Mouse (Mus musculus): ENCODE measurements around the gene Il1rapl2. TPM values are rescaled to one million over a fixed set of nuclear protein-coding genes. Genes with fewer than 3 reads are reported as not detected.

Gene Il1rapl2
- polyA plus RNA-seq, 1 experiment from 2014 or later, result 0.08 TPM

- Histone ChIP-seq H3K36me3 (ENCODE audit: control insufficient read depth, insufficient read depth, low read length) (no peaks in the 10 kb centered on the region), H3K4me1 (ENCODE audit: control insufficient read depth, insufficient read depth, low read length) (no peaks in the 10 kb centered on the region)
Measured at GRCm38 (mm10) chrX:138478488-138478887, 908.1 kb downstream of the Il1rapl2 start.

GRCm38 (mm10) chrX:138500510-138500909 lies 930.1 kb downstream of the Il1rapl2 start:
- Histone ChIP-seq H3K4me1 (ENCODE audit: control insufficient read depth, insufficient read depth, low read length) (no peaks in the 10 kb centered on the region), H3K4me3 (ENCODE audit: low read depth, low read length) (no peak overlapping the region), H3K9me3 (ENCODE audit: control insufficient read depth, low read length) (no peaks in the 10 kb centered on the region), H3K9ac (ENCODE audit: low read length) (no peak overlapping the region), H3K27me3 (ENCODE audit: control insufficient read depth, insufficient read depth, low read length) (no peaks in the 10 kb centered on the region), H3K4me2 (no peak overlapping the region), H3K36me3 (ENCODE audit: control insufficient read depth, insufficient read depth, low read length) (no peaks in the 10 kb centered on the region), H3K27ac (ENCODE audit: low read depth, low read length) (no peak overlapping the region)
- WGBS, result 100% methylated on average over 1 of the region's 1 CpGs
- no peak for DNase-seq (ENCODE audit: low spot score, missing footprints)
- ATAC-seq (ENCODE audit: low FRiP score), result no peak

More at GRCm38 (mm10) chrX:138478488-138478887, 908.1 kb downstream of the Il1rapl2 start:
- Histone ChIP-seq H3K4me2 (no peak overlapping the region), H3K27me3 (ENCODE audit: control insufficient read depth, insufficient read depth, low read length) (no peaks in the 10 kb centered on the region), H3K4me3 (ENCODE audit: low read depth, low read length) (no peak overlapping the region), H3K9ac (ENCODE audit: low read length) (no peak overlapping the region), H3K27ac (ENCODE audit: low read depth, low read length) (no peak overlapping the region), H3K9me3 (ENCODE audit: control insufficient read depth, low read length) (no peaks in the 10 kb centered on the region)
- ATAC-seq (ENCODE audit: low FRiP score) (no peak), DNase-seq (ENCODE audit: low spot score, missing footprints) (no peak)
- WGBS, result 78% methylated on average over 3 of the region's 3 CpGs

- DNase-seq (ENCODE audit: low spot score, missing footprints) (no peak), ATAC-seq (ENCODE audit: low FRiP score) (no peak)
- H3K4me3 ChIP-seq (ENCODE audit: low read depth, low read length), result no peak overlapping the region
- no peak overlapping the region for H3K9ac ChIP-seq (ENCODE audit: low read length)
- no peak overlapping the region for H3K4me2 ChIP-seq
- H3K27ac ChIP-seq (ENCODE audit: low read depth, low read length), result no peak overlapping the region
- H3K27me3 ChIP-seq (ENCODE audit: control insufficient read depth, insufficient read depth, low read length), result no peaks in the 10 kb centered on the region
- no peaks in the 10 kb centered on the region for H3K36me3 ChIP-seq (ENCODE audit: control insufficient read depth, insufficient read depth, low read length)
- H3K9me3 ChIP-seq (ENCODE audit: control insufficient read depth, low read length), result no peaks in the 10 kb centered on the region
- WGBS, result 70% methylated on average over 3 of the region's 3 CpGs
- no peaks in the 10 kb centered on the region for H3K4me1 ChIP-seq (ENCODE audit: control insufficient read depth, insufficient read depth, low read length)
Measured at GRCm38 (mm10) chrX:138505049-138505448, 934.6 kb downstream of the Il1rapl2 start.

GRCm38 (mm10) chrX:138620106-138620505 lies 1049.7 kb downstream of the Il1rapl2 start:
- Histone ChIP-seq H3K27me3 (ENCODE audit: control insufficient read depth, insufficient read depth, low read length) (no peaks in the 10 kb centered on the region), H3K9ac (ENCODE audit: low read length) (no peak overlapping the region), H3K9me3 (ENCODE audit: control insufficient read depth, low read length) (no peaks in the 10 kb centered on the region), H3K4me2 (no peak overlapping the region), H3K4me1 (ENCODE audit: control insufficient read depth, insufficient read depth, low read length) (no peaks in the 10 kb centered on the region), H3K4me3 (ENCODE audit: low read depth, low read length) (no peak overlapping the region), H3K27ac (ENCODE audit: low read depth, low read length) (no peak overlapping the region), H3K36me3 (ENCODE audit: control insufficient read depth, insufficient read depth, low read length) (no peaks in the 10 kb centered on the region)
- WGBS, result 68% methylated on average over 3 of the region's 3 CpGs
- DNase-seq (ENCODE audit: low spot score, missing footprints) (no peak), ATAC-seq (ENCODE audit: low FRiP score) (no peak)

- Histone ChIP-seq H3K4me3 (ENCODE audit: low read depth, low read length) (no peak overlapping the region), H3K4me1 (ENCODE audit: control insufficient read depth, insufficient read depth, low read length) (no peaks in the 10 kb centered on the region), H3K9ac (ENCODE audit: low read length) (no peak overlapping the region), H3K27me3 (ENCODE audit: control insufficient read depth, insufficient read depth, low read length) (no peaks in the 10 kb centered on the region), H3K9me3 (ENCODE audit: control insufficient read depth, low read length) (no peaks in the 10 kb centered on the region), H3K4me2 (no peak overlapping the region), H3K27ac (ENCODE audit: low read depth, low read length) (no peak overlapping the region), H3K36me3 (ENCODE audit: control insufficient read depth, insufficient read depth, low read length) (no peaks in the 10 kb centered on the region)
- ATAC-seq (ENCODE audit: low FRiP score) (no peak), DNase-seq (ENCODE audit: low spot score, missing footprints) (no peak)
Measured at GRCm38 (mm10) chrX:138625311-138625710, 1054.9 kb downstream of the Il1rapl2 start.

GRCm38 (mm10) chrX:138722372-138722771 lies 1152.0 kb downstream of the Il1rapl2 start:
- H3K27me3 ChIP-seq (ENCODE audit: control insufficient read depth, insufficient read depth, low read length), result peaks cover 2% of the 10 kb centered on the region
- H3K4me1 ChIP-seq (ENCODE audit: control insufficient read depth, insufficient read depth, low read length), result no peaks in the 10 kb centered on the region
- H3K9ac ChIP-seq (ENCODE audit: low read length), result no peak overlapping the region
- ATAC-seq (ENCODE audit: low FRiP score) (no peak), DNase-seq (ENCODE audit: low spot score, missing footprints) (no peak)
- H3K36me3 ChIP-seq (ENCODE audit: control insufficient read depth, insufficient read depth, low read length), result no peaks in the 10 kb centered on the region
- WGBS, result 40% methylated on average over 1 of the region's 1 CpGs
- no peak overlapping the region for H3K4me3 ChIP-seq (ENCODE audit: low read depth, low read length)
- H3K9me3 ChIP-seq (ENCODE audit: control insufficient read depth, low read length), result no peaks in the 10 kb centered on the region
- no peak overlapping the region for H3K4me2 ChIP-seq
- H3K27ac ChIP-seq (ENCODE audit: low read depth, low read length), result no peak overlapping the region

- Histone ChIP-seq H3K27ac (ENCODE audit: low read depth, low read length) (no peak overlapping the region), H3K4me1 (ENCODE audit: control insufficient read depth, insufficient read depth, low read length) (no peaks in the 10 kb centered on the region), H3K9ac (ENCODE audit: low read length) (no peak overlapping the region), H3K9me3 (ENCODE audit: control insufficient read depth, low read length) (no peaks in the 10 kb centered on the region), H3K4me2 (no peak overlapping the region), H3K27me3 (ENCODE audit: control insufficient read depth, insufficient read depth, low read length) (no peaks in the 10 kb centered on the region), H3K4me3 (ENCODE audit: low read depth, low read length) (no peak overlapping the region), H3K36me3 (ENCODE audit: control insufficient read depth, insufficient read depth, low read length) (no peaks in the 10 kb centered on the region)
- ATAC-seq (ENCODE audit: low FRiP score) (no peak), DNase-seq (ENCODE audit: low spot score, missing footprints) (no peak)
- 74% methylated on average over 3 of the region's 3 CpGs for WGBS
Measured at GRCm38 (mm10) chrX:138800958-138801357, 1230.5 kb downstream of the Il1rapl2 start.

GRCm38 (mm10) chrX:138831876-138832275 lies 1261.5 kb downstream of the Il1rapl2 start:
- H3K9me3 ChIP-seq (ENCODE audit: control insufficient read depth, low read length), result no peaks in the 10 kb centered on the region
- ATAC-seq (ENCODE audit: low FRiP score) (no peak), DNase-seq (ENCODE audit: low spot score, missing footprints) (no peak)
- no peaks in the 10 kb centered on the region for H3K27me3 ChIP-seq (ENCODE audit: control insufficient read depth, insufficient read depth, low read length)
- no peak overlapping the region for H3K4me2 ChIP-seq
- H3K4me3 ChIP-seq (ENCODE audit: low read depth, low read length), result no peak overlapping the region
- H3K9ac ChIP-seq (ENCODE audit: low read length), result no peak overlapping the region
- H3K27ac ChIP-seq (ENCODE audit: low read depth, low read length), result no peak overlapping the region
- H3K4me1 ChIP-seq (ENCODE audit: control insufficient read depth, insufficient read depth, low read length), result no peaks in the 10 kb centered on the region
- no peaks in the 10 kb centered on the region for H3K36me3 ChIP-seq (ENCODE audit: control insufficient read depth, insufficient read depth, low read length)

- Histone ChIP-seq H3K4me3 (ENCODE audit: low read depth, low read length) (no peak overlapping the region), H3K9me3 (ENCODE audit: control insufficient read depth, low read length) (no peaks in the 10 kb centered on the region), H3K4me1 (ENCODE audit: control insufficient read depth, insufficient read depth, low read length) (no peaks in the 10 kb centered on the region), H3K9ac (ENCODE audit: low read length) (no peak overlapping the region), H3K36me3 (ENCODE audit: control insufficient read depth, insufficient read depth, low read length) (no peaks in the 10 kb centered on the region), H3K4me2 (no peak overlapping the region), H3K27ac (ENCODE audit: low read depth, low read length) (no peak overlapping the region), H3K27me3 (ENCODE audit: control insufficient read depth, insufficient read depth, low read length) (no peaks in the 10 kb centered on the region)
- ATAC-seq (ENCODE audit: low FRiP score) (no peak), DNase-seq (ENCODE audit: low spot score, missing footprints) (no peak)
- WGBS, result 89% methylated on average over 2 of the region's 2 CpGs
Measured at GRCm38 (mm10) chrX:138833894-138834293, 1263.5 kb downstream of the Il1rapl2 start.

GRCm38 (mm10) chrX:138838381-138838780 lies 1268.0 kb downstream of the Il1rapl2 start:
- WGBS, result 90% methylated on average over 3 of the region's 3 CpGs

More at GRCm38 (mm10) chrX:138838381-138838780, 1268.0 kb downstream of the Il1rapl2 start:
- Histone ChIP-seq H3K9me3 (ENCODE audit: control insufficient read depth, low read length) (no peaks in the 10 kb centered on the region), H3K4me1 (ENCODE audit: control insufficient read depth, insufficient read depth, low read length) (no peaks in the 10 kb centered on the region), H3K4me3 (ENCODE audit: low read depth, low read length) (no peak overlapping the region), H3K36me3 (ENCODE audit: control insufficient read depth, insufficient read depth, low read length) (no peaks in the 10 kb centered on the region), H3K4me2 (no peak overlapping the region), H3K9ac (ENCODE audit: low read length) (no peak overlapping the region), H3K27ac (ENCODE audit: low read depth, low read length) (no peak overlapping the region), H3K27me3 (ENCODE audit: control insufficient read depth, insufficient read depth, low read length) (no peaks in the 10 kb centered on the region)
- no peak for DNase-seq (ENCODE audit: low spot score, missing footprints)
- no peak for ATAC-seq (ENCODE audit: low FRiP score)

All from midbrain, embryonic 11.5 days (tissue).